Mouse (Mus musculus) thymus, adult 2 months (tissue): ENCODE measurements at regions not wholly inside any gene's neighbourhood (a gene's known extent, or its start where the extent isn't known, plus 50 kb on each side); places are given as distances from the start of the nearest gene placed in this dataset.

Experiments
- CTCF ChIP-seq: fragments of 200-500 bp; IDR thresholded peaks from 2 replicates; pipeline ENCODE4 v1.5.1; 2012; ENCODE audit warnings: mild to moderate bottlenecking, control low read depth, low read length, moderate library complexity, borderline replicate concordance; ENCODE audit not compliant: control insufficient read depth, poor library complexity, insufficient read depth; ENCODE audit errors: extremely low read depth
- POLR2A ChIP-seq: fragments of 200-500 bp; IDR thresholded peaks from 2 replicates; pipeline ENCODE4 v1.6.1; 2012; ENCODE audit warnings: mild to moderate bottlenecking, low read length, control low read depth, moderate library complexity; ENCODE audit not compliant: control insufficient read depth, poor library complexity, insufficient read depth; ENCODE audit errors: extremely low read depth

DNA sequence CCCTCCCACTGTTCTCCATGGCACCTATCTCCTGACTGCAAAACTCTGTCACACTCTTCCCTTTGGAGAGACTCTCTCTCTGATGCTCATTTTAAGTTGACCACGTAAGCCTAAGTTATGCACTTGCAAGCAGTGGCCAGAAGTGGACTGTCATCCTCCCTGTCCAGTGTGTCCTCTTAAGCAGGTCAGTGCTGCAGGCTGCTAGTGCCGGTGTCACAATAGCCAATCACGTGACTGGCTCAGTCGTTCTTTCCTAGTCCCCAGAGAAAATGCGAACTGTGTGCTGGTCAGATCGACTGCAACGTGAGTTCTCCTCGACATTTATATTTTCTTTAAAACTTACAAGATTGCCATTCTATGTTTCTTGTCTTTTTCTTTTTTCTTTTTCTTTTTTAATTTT, 84.6 kb upstream of the Pced1b start:
- TF ChIP-seq CTCF (no peak), POLR2A (no peak)
